Mouse (Mus musculus): ENCODE data around the gene Klhdc9. TPM values are rescaled to one million over a fixed set of nuclear protein-coding genes. Genes with fewer than 3 reads are reported as not detected.

The Klhdc9 gene
- polyA plus RNA-seq, 1 experiment from 2014 or later: 4.2 TPM

DNA sequence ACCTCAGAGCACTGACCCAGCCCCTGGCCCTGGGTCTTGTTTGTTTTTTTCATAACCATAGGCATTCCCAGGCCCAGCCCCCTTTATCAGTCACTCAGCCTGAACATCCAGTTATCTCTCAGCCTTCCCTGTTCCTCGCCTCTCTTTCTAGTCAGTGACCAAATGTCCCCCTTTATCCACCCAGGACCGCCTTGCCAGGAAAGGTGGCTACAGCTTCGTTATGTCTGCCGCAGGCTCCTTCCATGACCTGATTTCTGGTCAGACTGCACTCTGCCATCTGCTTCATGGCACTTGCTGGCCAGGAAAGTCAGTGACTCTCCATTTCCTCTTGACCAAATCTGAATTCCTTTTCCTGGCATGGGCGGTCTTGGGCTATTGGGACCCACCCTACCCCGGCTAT lies 17.7 kb upstream of the Klhdc9 start:
- 91% methylated on average over 6 of the region's 6 CpGs for WGBS
- no peak overlapping the region for H3K4me3 ChIP-seq (replicated peaks)
- H3K9me3 ChIP-seq: no peaks in the 10 kb centered on the region
- ATAC-seq: no peak
- no peak overlapping the region for H3K4me2 ChIP-seq (replicated peaks)
- H3K4me1 ChIP-seq (replicated peaks): peaks cover 20% of the 10 kb centered on the region
- H3K27ac ChIP-seq: no peak overlapping the region
- no peak overlapping the region for H3K9ac ChIP-seq (replicated peaks)
- peaks cover 20% of the 10 kb centered on the region for H3K27me3 ChIP-seq
- no peaks in the 10 kb centered on the region for H3K36me3 ChIP-seq

- Histone ChIP-seq H3K27ac (no peak overlapping the region), H3K27me3 (peaks cover 14% of the 10 kb centered on the region), H3K4me1 (replicated peaks) (peaks cover 19% of the 10 kb centered on the region), H3K9ac (replicated peaks) (no peak overlapping the region), H3K36me3 (no peaks in the 10 kb centered on the region), H3K4me3 (replicated peaks) (no peak overlapping the region), H3K9me3 (no peaks in the 10 kb centered on the region), H3K4me2 (replicated peaks) (no peak overlapping the region)
- WGBS: 49% methylated on average over 9 of the region's 9 CpGs
- no peak for ATAC-seq
Measured at GRCm38 (mm10) chr1:171375646-171376097, 15.1 kb upstream of the Klhdc9 start.

DNA sequence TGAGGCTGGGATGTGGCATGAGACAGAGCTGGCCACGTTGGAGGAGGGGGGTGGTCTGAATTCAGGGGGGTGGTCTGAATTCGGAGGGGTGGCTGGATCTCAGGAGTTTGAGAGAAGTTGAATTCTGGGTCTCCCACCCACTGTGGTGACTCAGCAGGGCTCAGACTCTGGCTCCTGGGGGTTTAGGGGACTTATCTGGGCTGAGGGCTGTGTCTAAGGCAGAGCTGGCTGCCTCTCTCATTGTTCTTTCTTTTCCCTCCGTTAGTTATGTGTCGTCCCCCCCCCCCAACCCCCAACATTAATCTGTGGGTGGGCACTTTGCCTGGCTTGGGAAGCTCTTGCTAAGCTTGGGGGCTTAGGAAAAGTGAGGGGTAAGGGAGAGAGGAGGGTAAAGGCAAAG lies 13.3 kb upstream of the Klhdc9 start:
- no peak overlapping the region for H3K4me3 ChIP-seq (replicated peaks)
- 0 out of 2 replicates have a peak, but pooled peaks have one; percentile 24 for ATAC-seq
- H3K36me3 ChIP-seq: no peaks in the 10 kb centered on the region
- peaks cover 17% of the 10 kb centered on the region for H3K27me3 ChIP-seq
- no peak overlapping the region for H3K9ac ChIP-seq (replicated peaks)
- H3K4me1 ChIP-seq (replicated peaks): peaks cover 7% of the 10 kb centered on the region; the same call in 1 of the 2 replicates
- H3K4me2 ChIP-seq (replicated peaks): no peak overlapping the region
- WGBS: 0% methylated on average over 3 of the region's 4 CpGs
- no peaks in the 10 kb centered on the region for H3K9me3 ChIP-seq
- H3K27ac ChIP-seq: no peak overlapping the region

GRCm38 (mm10) chr1:171372880-171373279 lies 12.3 kb upstream of the Klhdc9 start:
- Histone ChIP-seq H3K9me3 (no peaks in the 10 kb centered on the region), H3K4me3 (replicated peaks) (no peak overlapping the region), H3K36me3 (no peaks in the 10 kb centered on the region), H3K4me2 (replicated peaks) (no peak overlapping the region), H3K4me1 (replicated peaks) (peaks cover 7% of the 10 kb centered on the region; the same call in 1 of the 2 replicates), H3K27ac (no peak overlapping the region), H3K9ac (replicated peaks) (no peak overlapping the region), H3K27me3 (peaks cover 17% of the 10 kb centered on the region)
- WGBS: 49% methylated on average over 3 of the region's 3 CpGs
- ATAC-seq: no peak

DNA sequence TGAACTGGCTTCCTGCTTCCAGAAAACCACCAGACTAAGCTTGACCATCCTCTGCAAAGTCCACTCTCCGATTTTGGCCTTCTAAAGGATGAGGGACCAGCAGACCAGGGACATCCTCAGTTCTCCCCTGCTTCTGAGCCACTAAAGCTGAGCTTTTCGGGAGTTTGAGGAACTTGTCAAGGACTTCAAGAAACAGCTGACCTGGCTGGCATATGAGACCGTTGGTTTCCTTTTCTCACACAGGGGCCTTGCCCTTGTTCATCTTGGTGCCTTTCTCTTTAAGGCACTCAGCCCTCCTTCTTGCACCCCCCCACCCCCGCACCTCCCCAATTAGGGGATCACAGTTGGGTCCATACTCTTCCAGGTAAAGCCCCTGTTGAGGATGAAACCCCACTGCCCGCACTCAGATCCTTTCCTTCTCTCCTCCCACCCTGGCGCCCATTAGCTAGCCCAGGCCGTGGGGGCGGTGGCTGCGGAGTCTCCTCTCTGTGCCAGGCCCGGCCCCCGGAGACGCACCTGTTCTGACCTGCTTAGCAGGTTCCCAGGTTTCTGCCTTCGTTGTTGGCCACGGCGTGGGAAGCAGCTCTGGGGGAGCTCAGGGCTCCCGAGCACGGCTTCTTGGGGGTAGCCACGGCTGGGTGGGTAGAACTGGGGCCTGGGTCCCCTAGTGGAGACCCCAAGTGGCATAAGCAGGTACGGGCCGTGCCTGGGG lies 9.4 kb upstream of the Klhdc9 start, which contains the start of gene Nectin4:
Nectin4 (plus strand) TSS at position 255 of the 712 bp plus-strand sequence.
- H3K4me1 ChIP-seq (replicated peaks): peaks cover 7% of the 10 kb centered on the region; the same call in 1 of the 2 replicates
- no peak within 1 kb of the TSS for H3K9ac ChIP-seq (replicated peaks)
- no peak for ATAC-seq
- H3K4me2 ChIP-seq (replicated peaks): no peak within 1 kb of the TSS
- H3K27ac ChIP-seq: no peak within 1 kb of the TSS
- peaks cover 17% of the 10 kb centered on the region for H3K27me3 ChIP-seq
- H3K9me3 ChIP-seq: no peaks in the 10 kb centered on the region
- no peak within 1 kb of the TSS for H3K4me3 ChIP-seq (replicated peaks)
- WGBS: 39% methylated on average over 20 of the region's 20 CpGs
- no peaks in the 10 kb centered on the region for H3K36me3 ChIP-seq

DNA sequence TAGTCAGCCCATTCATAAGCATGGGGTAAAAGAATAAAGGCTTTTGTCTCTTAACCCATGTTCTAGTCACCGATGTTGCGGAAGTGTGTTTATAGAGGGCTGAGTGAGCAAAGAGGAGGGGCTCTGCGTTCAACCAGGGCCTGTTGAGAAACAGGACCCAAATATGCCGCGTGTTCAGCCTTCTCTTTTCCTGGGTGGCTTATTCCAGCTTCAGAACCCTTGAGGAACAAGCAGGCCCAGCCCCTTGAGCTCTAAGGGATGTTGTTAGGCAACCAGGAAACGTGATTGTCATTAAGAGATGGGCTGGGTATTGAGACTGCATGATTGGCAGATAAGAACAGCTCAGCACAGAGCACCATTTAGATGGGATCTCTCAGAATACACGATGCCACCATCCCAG lies 5.3 kb upstream of the Klhdc9 start:
- ATAC-seq: no peak

GRCm38 (mm10) chr1:171361106-171362103 lies 807 bp upstream of the Klhdc9 start:
- Histone ChIP-seq H3K9me3 (no peaks in the 10 kb centered on the region), H3K9ac (replicated peaks) (peak overlapping the region; percentile 76), H3K27me3 (no peaks in the 10 kb centered on the region), H3K4me1 (replicated peaks) (peaks cover 19% of the 10 kb centered on the region), H3K4me3 (replicated peaks) (peak overlapping the region; percentile 50), H3K4me2 (replicated peaks) (peak overlapping the region; percentile 80), H3K27ac (peak overlapping the region; percentile 83), H3K36me3 (peaks cover 25% of the 10 kb centered on the region)
- WGBS: 33% methylated on average over 16 of the region's 16 CpGs
- peak; percentile 62 for ATAC-seq

More for the DNA sequence above, 5.3 kb upstream of the Klhdc9 start:
- Histone ChIP-seq H3K9me3 (no peaks in the 10 kb centered on the region), H3K4me2 (replicated peaks) (no peak overlapping the region), H3K36me3 (no peaks in the 10 kb centered on the region), H3K27ac (no peak overlapping the region), H3K4me3 (replicated peaks) (no peak overlapping the region), H3K4me1 (replicated peaks) (peaks cover 8% of the 10 kb centered on the region), H3K27me3 (peaks cover 8% of the 10 kb centered on the region; the same call in 1 of the 2 replicates), H3K9ac (replicated peaks) (no peak overlapping the region)
- WGBS: 70% methylated on average over 7 of the region's 7 CpGs

- ATAC-seq: no peak
Measured at GRCm38 (mm10) chr1:171360253-171360652, 345 bp downstream of the Klhdc9 start.

GRCm38 (mm10) chr1:171358421-171358820 lies 2.2 kb downstream of the Klhdc9 start:
- H3K4me3 ChIP-seq (replicated peaks): no peak overlapping the region
- 81% methylated on average over 4 of the region's 4 CpGs for WGBS
- H3K27me3 ChIP-seq: no peaks in the 10 kb centered on the region
- no peak overlapping the region for H3K27ac ChIP-seq
- H3K36me3 ChIP-seq: peaks cover 26% of the 10 kb centered on the region
- no peak for ATAC-seq
- no peak overlapping the region for H3K4me2 ChIP-seq (replicated peaks)
- H3K4me1 ChIP-seq (replicated peaks): peaks cover 19% of the 10 kb centered on the region
- no peaks in the 10 kb centered on the region for H3K9me3 ChIP-seq
- H3K9ac ChIP-seq (replicated peaks): no peak overlapping the region

More at GRCm38 (mm10) chr1:171360253-171360652, 345 bp downstream of the Klhdc9 start:
- WGBS: 2% methylated on average over 26 of the region's 26 CpGs
- Histone ChIP-seq H3K36me3 (peaks cover 26% of the 10 kb centered on the region), H3K4me3 (replicated peaks) (peak overlapping the region; percentile 50), H3K9ac (replicated peaks) (peak overlapping the region; percentile 76), H3K27me3 (no peaks in the 10 kb centered on the region), H3K4me1 (replicated peaks) (peaks cover 19% of the 10 kb centered on the region), H3K27ac (peak overlapping the region; percentile 83), H3K4me2 (replicated peaks) (peak overlapping the region; percentile 80), H3K9me3 (no peaks in the 10 kb centered on the region)

GRCm38 (mm10) chr1:171356814-171357213 lies 3.8 kb downstream of the Klhdc9 start:
- no peak overlapping the region for H3K4me3 ChIP-seq (replicated peaks)
- ATAC-seq: no peak
- peaks cover 26% of the 10 kb centered on the region for H3K36me3 ChIP-seq
- H3K9ac ChIP-seq (replicated peaks): no peak overlapping the region; the same call in 1 of the 2 replicates
- no peak overlapping the region for H3K4me2 ChIP-seq (replicated peaks)
- peaks cover 18% of the 10 kb centered on the region for H3K4me1 ChIP-seq (replicated peaks)
- WGBS: 90% methylated on average over 2 of the region's 2 CpGs
- no peaks in the 10 kb centered on the region for H3K9me3 ChIP-seq
- H3K27me3 ChIP-seq: no peaks in the 10 kb centered on the region
- no peak overlapping the region for H3K27ac ChIP-seq

DNA sequence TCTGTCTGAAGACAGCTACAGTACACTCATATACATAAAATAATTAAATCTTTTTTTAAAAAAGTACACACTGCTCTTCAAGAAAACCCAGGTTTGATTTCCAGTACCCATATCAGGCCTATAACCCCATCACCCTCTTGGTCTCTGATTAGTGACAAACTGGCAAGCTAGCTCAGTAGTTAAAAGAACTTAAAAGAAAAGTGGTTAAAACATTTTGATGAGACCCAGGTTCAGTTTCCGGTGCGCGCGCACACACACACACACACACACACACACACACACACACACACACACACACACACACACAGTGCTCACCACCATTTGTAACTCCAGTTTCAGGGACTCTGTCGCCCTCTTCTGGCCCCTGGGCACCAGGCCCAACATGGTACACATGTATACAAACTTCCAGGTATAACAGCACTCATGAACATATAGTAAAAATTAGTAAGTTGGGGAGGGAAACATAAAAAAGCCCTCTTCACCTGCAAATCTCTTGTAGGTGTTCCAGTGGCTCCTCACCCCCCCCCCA lies 4.7 kb downstream of the Klhdc9 start:
- no peak for ATAC-seq
- Histone ChIP-seq H3K27me3 (no peaks in the 10 kb centered on the region), H3K4me3 (replicated peaks) (no peak overlapping the region), H3K4me1 (replicated peaks) (peaks cover 12% of the 10 kb centered on the region), H3K9ac (replicated peaks) (no peak overlapping the region), H3K36me3 (peaks cover 26% of the 10 kb centered on the region), H3K4me2 (replicated peaks) (no peak overlapping the region), H3K9me3 (no peaks in the 10 kb centered on the region), H3K27ac (no peak overlapping the region)
- 74% methylated on average over 5 of the region's 5 CpGs for WGBS
